Mouse (Mus musculus): ENCODE data around the gene Catsperb.

GRCm38 (mm10) chr12:101426131-101426530 lies 21.7 kb downstream of the Catsperb start:
- TF ChIP-seq CTCF (IDR thresholded peaks at IDR 0.05; ENCODE audit: control insufficient read depth, insufficient read depth, insufficient replicate concordance, low read depth, low read length) (no peak), POLR2A (IDR thresholded peaks at IDR 0.05; ENCODE audit: control insufficient read depth, low read depth, low read length) (no peak)

All from testis, adult 2 months (tissue).